Mouse (Mus musculus) embryonic fibroblast, embryonic 13.5 days (primary cell): ENCODE measurements at regions not wholly inside any gene's neighbourhood (a gene's known extent, or its start where the extent isn't known, plus 50 kb on each side); places are given as distances from the start of the nearest gene placed in this dataset.

Source experiments
- CTCF ChIP-seq: IDR thresholded peaks from 2 replicates; pipeline ENCODE4 v1.5.1; 2011; ENCODE audit warnings: mild to moderate bottlenecking, control low read depth, low read length, moderate library complexity, borderline replicate concordance; ENCODE audit not compliant: insufficient read depth
- POLR2A ChIP-seq: IDR thresholded peaks from 2 replicates; pipeline ENCODE4 v1.6.1; 2011; ENCODE audit warnings: low read depth, mild to moderate bottlenecking, control low read depth, low read length, moderate library complexity

DNA sequence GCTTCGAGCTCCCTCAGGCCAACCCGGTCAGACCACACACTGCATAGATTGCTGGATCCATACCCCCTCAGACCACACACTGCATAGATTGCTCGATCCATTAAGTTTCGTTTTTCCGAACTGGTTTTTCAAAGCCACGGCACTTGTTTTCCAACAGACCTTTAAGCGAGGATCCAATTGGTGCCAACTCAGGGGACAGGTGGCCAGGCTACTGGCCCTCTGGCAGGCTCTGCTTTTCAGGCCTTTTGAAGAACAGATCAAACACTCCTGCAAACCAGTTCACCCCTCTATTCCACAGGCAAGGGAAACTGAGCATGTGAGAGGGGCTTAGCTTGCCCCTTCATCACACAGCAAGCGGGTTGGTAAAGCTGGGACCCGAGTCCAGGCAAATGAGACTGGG lies 72.2 kb upstream of the Nkd1 start:
- TF ChIP-seq CTCF (no peak), POLR2A (no peak)
